Mouse (Mus musculus): ENCODE results near the gene Skor1. TPM values are rescaled to one million over a fixed set of nuclear protein-coding genes. Genes with fewer than 3 reads are reported as not detected.

Gene Skor1
- total RNA-seq (2021) = under 1 TPM in 1 of 2 experiments, not detected in 1; 0.17 TPM

DNA sequence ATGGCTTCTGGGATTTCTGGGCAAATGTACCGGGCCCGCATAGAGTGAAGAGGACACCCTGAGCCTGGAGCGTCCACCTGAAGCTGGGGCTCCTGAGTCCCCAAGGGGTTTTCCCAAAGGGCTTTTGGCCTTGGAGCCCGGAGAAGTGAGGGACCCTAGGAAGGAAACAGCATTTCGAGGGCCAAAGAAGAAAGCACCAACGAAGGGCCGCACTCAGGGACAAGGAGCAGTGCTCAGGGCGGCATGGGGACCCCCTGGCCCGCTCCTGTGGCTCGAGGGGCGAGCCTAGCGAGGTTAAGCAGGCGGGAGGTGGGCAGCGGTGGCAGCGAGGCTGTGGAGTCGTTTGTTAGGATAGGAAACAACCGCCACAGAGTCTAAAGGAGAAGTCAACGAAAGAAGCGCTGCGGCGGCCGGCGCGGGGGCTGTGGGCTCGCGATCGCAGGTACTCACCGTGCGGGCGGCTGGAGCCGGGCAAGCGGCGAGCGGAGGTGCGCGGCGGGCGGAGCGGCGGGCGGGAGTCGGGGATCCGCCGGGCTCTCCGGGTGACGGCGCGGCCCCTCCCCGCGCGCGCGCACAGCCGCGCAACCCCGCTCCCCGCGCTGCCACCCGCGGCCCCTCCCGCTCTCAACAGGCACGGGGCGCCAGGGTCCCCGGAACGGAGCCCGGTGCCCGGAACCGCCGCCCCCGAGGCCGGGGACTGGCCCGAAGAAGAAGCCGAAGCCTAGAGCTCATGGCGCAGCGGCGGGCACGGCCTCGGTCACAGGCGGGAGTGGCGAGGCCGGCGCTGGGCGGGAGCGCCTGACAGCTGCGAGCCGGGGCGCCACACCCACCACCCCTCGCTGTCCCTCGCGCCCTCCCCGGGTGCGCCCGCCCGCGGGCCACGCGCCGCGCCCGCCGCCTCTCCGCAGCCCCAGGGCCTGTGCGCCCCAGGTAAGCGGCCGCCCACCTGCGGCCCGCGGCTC, at the start of gene Skor1:
Gene Skor1, minus strand, starts transcription at position 552 of the 962 bp plus-strand sequence.
- DNase-seq (ENCODE audit: extremely low spot score in 1 of 2, low spot score in 1 of 2) = no peak

DNA sequence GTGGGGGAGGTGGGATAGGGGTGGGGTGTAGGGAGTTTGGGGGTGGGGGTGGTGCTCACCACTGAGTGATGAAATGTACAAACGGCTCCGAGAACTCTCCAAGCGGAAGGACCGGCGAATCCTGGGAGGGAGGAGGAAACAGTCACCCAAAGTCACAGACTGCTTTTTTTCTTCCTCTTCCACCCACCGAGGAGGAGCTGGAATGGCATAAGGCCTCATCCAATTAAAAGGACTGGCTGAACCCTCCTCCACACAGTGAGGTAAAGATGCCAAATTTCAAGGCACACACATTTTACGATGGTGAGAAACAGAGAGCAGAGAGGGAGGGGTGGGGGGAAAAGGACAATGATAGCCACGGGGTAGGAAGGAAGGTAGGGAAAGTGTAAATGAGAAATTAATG, 48.5 kb upstream of the Skor1 start:
- no peak for DNase-seq (ENCODE audit: extremely low spot score in 1 of 2, low spot score in 1 of 2)

DNA sequence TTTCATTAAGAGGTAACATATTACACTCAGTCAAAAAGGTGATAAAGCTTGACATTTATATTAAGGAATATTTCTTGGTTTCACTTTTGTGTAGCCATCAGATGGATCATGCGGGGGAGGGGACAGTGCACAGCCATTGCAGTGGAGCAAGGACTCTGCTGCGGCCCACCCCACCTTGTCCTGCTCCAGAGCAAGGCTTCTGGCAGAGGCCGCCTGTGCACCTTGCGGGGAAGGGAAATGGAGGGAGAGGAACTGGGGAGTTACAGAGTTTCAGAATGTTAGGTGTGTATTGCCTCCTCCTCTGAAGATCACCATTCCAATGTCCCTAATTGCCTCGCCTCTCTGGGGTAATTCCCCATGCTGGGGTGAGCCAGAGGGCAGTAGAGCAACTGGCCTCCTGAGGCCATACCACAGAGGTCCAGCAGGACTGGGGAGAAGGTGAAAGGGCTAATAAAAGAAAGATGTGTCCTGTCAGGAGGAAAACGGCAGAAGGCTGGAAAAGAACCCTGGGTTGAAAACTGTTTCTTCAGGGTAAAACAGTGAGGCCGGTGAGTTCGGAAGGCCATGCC, 47.4 kb upstream of the Skor1 start:
- DNase-seq (ENCODE audit: extremely low spot score in 1 of 2, low spot score in 1 of 2) = no peak

- no peak for DNase-seq (ENCODE audit: extremely low spot score in 1 of 2, low spot score in 1 of 2)
These were observed 46.8 kb upstream of the Skor1 start for GRCm38 (mm10) chr9:63195523-63195922.

GRCm38 (mm10) chr9:63194791-63195190, 46.0 kb upstream of the Skor1 start:
- DNase-seq (ENCODE audit: extremely low spot score in 1 of 2, low spot score in 1 of 2) = no peak

- no peak for DNase-seq (ENCODE audit: extremely low spot score in 1 of 2, low spot score in 1 of 2)
These were observed 44.0 kb upstream of the Skor1 start for GRCm38 (mm10) chr9:63192809-63193208.

GRCm38 (mm10) chr9:63187310-63187709, 38.5 kb upstream of the Skor1 start:
- DNase-seq (ENCODE audit: extremely low spot score in 1 of 2, low spot score in 1 of 2) = no peak

GRCm38 (mm10) chr9:63185249-63185648, 36.5 kb upstream of the Skor1 start:
- DNase-seq (ENCODE audit: extremely low spot score in 1 of 2, low spot score in 1 of 2) = no peak

DNA sequence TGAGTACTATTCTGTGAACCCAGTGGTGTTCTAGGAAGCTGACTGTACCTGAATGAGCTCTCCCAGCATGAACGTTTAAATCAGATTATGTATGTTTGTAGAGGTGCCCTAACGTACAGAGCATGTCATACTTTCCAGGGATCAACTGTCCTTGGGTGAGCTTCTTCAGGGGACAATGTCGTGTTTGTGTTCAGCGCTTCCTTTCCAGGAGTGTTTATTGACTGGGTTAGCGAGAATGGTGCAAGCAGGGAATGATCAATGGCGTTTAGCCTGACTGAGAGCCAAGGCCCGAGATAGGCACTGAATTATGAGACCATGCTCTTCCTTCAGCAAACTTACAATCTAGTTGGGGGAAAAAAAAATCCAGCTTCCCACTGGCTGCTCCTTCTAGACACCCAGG, 35.1 kb upstream of the Skor1 start:
- no peak for DNase-seq (ENCODE audit: extremely low spot score in 1 of 2, low spot score in 1 of 2)

DNA sequence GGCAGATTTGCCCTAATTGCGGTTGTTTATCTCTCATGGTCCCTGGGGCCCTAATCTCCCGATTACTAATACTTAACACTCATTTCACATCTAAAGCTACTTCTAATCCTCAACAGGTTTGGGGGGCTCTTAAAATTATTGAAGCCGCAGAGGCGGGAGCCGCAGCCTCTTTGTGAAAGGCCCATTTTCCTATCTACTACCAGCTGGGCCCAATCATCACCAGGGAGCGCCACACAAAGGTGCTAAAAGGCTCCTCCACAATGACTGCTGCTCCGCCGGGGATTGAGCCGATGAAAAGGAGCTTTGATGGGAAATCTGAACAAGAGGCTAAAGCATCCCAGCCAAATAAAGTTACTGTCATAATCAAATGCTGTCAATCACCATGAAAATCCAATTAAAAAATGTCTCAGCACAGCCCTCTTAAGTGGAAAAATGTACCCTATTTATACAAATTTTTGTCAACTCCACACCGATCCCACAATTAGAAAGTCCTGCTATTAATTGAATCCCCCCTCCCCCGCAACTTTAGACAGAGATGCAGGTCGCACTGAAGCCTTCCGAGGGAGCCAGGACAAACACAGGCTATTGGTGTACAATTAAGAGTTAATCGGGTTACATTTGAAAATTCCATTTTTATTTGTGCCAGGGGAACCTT, 33.7 kb upstream of the Skor1 start:
- DNase-seq (ENCODE audit: extremely low spot score in 1 of 2, low spot score in 1 of 2) = no peak

GRCm38 (mm10) chr9:63181337-63182178, 32.8 kb upstream of the Skor1 start:
- no peak for DNase-seq (ENCODE audit: extremely low spot score in 1 of 2, low spot score in 1 of 2)

DNA sequence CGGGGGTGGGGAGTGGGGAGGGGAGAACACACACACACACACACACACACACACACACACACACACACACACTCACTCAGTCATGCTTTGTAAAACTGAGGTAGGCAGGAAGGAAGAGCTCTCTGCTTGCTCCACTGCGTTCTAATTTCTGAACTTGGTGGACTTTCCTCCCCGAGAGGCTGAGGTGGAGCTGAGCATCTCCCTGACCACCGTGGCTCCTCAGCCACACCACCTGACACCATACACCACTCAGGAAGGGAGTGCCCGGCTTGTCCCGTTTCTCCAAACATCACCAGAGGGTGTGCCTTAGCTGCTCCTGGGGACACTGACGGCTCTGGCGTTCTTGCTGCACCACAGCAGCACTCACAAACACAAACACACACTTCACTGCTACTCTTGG, 29.5 kb upstream of the Skor1 start:
- no peak for DNase-seq (ENCODE audit: extremely low spot score in 1 of 2, low spot score in 1 of 2)

GRCm38 (mm10) chr9:63174001-63174721, 25.4 kb upstream of the Skor1 start:
- no peak for DNase-seq (ENCODE audit: extremely low spot score in 1 of 2, low spot score in 1 of 2)

DNA sequence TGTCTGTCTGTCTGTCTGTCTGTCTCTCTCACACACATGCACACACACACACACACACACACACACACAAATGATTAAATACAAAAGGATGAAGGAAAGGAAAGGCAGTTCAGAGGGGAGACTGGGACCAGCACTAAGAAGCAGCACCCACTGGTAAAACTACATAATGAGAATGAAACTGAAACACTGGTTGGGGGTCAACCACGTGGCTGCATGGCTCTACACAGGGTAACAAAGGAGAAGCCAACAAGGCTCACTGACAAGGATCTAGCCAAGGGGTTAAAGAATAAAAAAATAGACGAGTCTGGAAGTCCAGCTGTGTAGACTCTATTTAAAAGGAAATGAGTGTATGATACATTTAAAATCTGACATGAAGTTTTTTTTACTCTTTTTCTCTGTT, 23.2 kb upstream of the Skor1 start:
- no peak for DNase-seq (ENCODE audit: extremely low spot score in 1 of 2, low spot score in 1 of 2)

GRCm38 (mm10) chr9:63169127-63169526, 20.4 kb upstream of the Skor1 start:
- DNase-seq (ENCODE audit: extremely low spot score in 1 of 2, low spot score in 1 of 2) = no peak

DNA sequence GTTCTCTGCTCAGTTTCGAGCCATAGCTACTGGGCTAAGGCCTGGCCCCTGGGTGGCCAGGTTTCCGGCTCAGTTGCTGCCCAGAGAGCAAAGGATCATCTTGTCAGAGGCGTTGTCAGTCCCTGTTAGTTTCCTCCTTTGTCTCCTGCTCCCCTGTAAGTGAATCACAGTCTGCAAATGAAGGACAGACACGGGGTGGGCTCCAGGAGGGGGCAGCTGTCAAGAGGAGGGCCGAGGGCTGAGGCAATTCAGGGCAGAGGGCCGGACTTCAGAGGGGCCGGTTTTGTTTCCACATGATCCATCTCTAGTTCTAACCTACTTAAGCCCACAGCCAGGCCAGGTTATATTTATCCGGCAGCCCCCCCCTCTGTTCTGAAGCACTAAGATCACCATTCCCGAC, 16.3 kb upstream of the Skor1 start:
- DNase-seq (ENCODE audit: extremely low spot score in 1 of 2, low spot score in 1 of 2) = no peak

DNA sequence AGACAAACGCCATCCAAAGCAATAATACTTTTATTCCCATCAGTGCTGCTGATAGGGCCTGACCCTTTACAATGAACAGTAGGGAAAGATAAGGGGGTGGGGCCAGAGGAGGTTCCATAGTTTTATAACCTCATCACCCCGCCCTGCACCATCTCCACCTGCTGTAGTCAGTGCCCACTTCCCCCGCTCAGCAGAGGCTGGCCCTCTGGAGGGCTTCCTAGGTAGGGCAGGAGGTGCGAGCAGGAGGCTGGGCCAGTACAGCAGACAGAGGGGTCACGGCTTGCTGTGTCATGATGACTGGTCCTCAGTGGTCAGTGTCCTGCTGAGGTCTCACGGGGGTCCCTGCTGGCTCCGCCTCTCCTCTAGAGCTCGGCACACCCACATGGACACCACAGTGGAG, 15.0 kb upstream of the Skor1 start:
- DNase-seq (ENCODE audit: extremely low spot score in 1 of 2, low spot score in 1 of 2) = no peak

DNA sequence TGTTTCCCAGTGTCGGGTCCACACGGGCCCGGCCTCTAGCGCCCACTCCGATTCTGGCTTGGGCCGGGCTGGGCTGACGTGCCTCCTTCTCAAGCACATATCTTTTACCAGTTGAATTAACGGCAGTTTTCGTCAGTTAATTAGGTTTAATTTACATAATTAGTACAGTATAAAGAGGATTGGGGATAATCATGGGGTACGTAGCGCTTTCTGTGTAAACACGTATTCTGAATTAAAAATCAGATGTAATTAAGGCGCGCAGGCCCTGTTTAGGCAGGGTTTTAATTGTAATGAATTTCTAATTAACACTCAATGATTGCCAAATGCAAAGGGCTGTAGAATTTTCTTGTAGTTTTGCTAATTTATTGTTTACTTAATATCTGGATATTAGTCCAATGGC, 3.2 kb upstream of the Skor1 start:
- DNase-seq (ENCODE audit: extremely low spot score in 1 of 2, low spot score in 1 of 2) = no peak

GRCm38 (mm10) chr9:63151072-63151870, 2.5 kb upstream of the Skor1 start:
- peak in 1 of 2 experiments; percentile 55 for DNase-seq (ENCODE audit: extremely low spot score in 1 of 2, low spot score in 1 of 2)

Measured in layer of hippocampus, postnatal 25 days (tissue).